Mouse (Mus musculus) forebrain, embryonic 12.5 days (tissue): Measurements from ENCODE around the gene Zdhhc6. TPM values are rescaled to one million over a fixed set of nuclear protein-coding genes. Genes with fewer than 3 reads are reported as not detected.

Experiments used
- ATAC-seq: fragments of 200-750 bp; cut with Nextera tagmentation; 2 replicates; pipeline ENCODE4 v1.8.0; 2017; ENCODE audit warnings: moderate TSS enrichment; ENCODE audit not compliant: low FRiP score
- H3K27ac ChIP-seq: fragments of 300-500 bp; sonication (generic); 2 replicates; pipeline ENCODE4 v1.5.1; 2016; ENCODE audit warnings: mild to moderate bottlenecking
- H3K27me3 ChIP-seq: fragments of 300-500 bp; sonication (generic); 2 replicates; pipeline ENCODE4 v1.6.1; 2016; ENCODE audit warnings: mild to moderate bottlenecking
- H3K36me3 ChIP-seq: fragments of 300-500 bp; sonication (generic); replicated peaks from 2 replicates; pipeline ENCODE4 v1.6.1; 2016; ENCODE audit warnings: mild to moderate bottlenecking
- H3K4me1 ChIP-seq: fragments of 300-500 bp; sonication (generic); 2 replicates; pipeline ENCODE4 v1.6.1; 2016
- H3K4me2 ChIP-seq: fragments of 300-500 bp; sonication (generic); 2 replicates; pipeline ENCODE4 v1.6.1; 2016; ENCODE audit warnings: mild to moderate bottlenecking, moderate library complexity
- H3K4me3 ChIP-seq: fragments of 300-500 bp; sonication (generic); replicated peaks from 2 replicates; pipeline ENCODE4 v1.5.1; 2016; ENCODE audit warnings: mild to moderate bottlenecking
- H3K9ac ChIP-seq: fragments of 300-500 bp; sonication (generic); 2 replicates; pipeline ENCODE4 v1.6.1; 2016; ENCODE audit warnings: mild to moderate bottlenecking
- H3K9me3 ChIP-seq: fragments of 300-500 bp; sonication (generic); 2 replicates; pipeline ENCODE4 v1.6.1; 2016
- WGBS: fragments of 180-500 bp; shearing (Covaris S2); methylation state at CpG from one replicate; pipeline ENCODE4 v1.1.7; 2016; 5-methylcytosine and 5-hydroxymethylcytosine counted together
- polyA plus RNA-seq: library from polyadenylated mRNA; unstranded; fragments of >200 nt; fragmentation: Nextera tagmentation; extraction: Ambion mirVana; gene quantifications from 2 replicates; pipeline ENCODE4 v1.2.1, GENCODE M21; 2016

Gene Zdhhc6
- polyA plus RNA-seq, 1 experiment from 2014 or later: 97.7 TPM

DNA sequence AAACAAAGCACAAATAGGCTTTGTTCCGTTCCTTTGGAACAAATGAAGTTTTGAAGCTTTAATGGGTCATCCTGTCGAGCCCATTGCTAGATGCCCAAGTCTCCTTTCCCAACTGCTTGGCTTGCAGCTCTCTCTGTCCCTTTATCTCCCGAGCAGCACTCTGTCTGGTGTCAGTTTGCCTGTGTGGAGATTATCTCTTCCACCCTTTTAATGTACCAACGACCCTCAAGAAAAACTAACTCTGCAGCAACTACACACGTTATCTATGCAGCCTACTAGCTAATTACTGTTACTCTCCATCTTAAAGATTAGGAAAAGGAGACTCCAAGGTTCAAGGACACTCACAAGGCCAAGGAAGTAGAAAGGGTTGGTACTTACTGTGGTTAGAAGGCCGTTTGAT lies 42.5 kb downstream of the Zdhhc6 start:
- Histone ChIP-seq H3K27me3 (no peaks in the 10 kb centered on the region), H3K27ac (no peak overlapping the region), H3K36me3 (no peaks in the 10 kb centered on the region), H3K9ac (no peak overlapping the region), H3K4me2 (no peak overlapping the region), H3K9me3 (no peaks in the 10 kb centered on the region), H3K4me3 (no peak overlapping the region), H3K4me1 (peaks cover 4% of the 10 kb centered on the region)
- no peak for ATAC-seq
- 87% methylated on average over 6 of the region's 6 CpGs for WGBS

DNA sequence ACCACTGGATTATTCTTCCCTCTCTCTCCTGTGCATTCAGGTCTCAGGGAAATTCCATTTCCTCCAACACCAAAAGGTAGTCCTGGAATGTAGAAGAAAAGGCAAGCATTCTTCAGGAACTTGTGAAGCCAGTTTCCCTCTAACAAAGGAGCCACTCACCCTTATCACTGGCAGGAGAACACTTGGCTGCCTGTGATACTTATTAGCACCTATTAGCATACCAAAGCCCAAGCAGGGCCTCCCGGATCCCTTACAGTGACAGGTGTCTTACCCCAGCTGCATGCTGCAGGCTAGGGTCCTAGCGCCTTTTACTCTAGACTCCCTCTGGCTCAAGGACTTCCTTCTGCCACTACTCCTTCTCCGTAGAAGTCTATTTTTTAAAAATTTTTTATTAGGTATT lies 44.4 kb downstream of the Zdhhc6 start:
- Histone ChIP-seq H3K9me3 (no peaks in the 10 kb centered on the region), H3K4me2 (no peak overlapping the region), H3K9ac (no peak overlapping the region), H3K27me3 (no peaks in the 10 kb centered on the region), H3K36me3 (no peaks in the 10 kb centered on the region), H3K4me3 (no peak overlapping the region), H3K27ac (no peak overlapping the region), H3K4me1 (peaks cover 4% of the 10 kb centered on the region)
- 16% methylated on average over 3 of the region's 3 CpGs for WGBS
- ATAC-seq: no peak; the same call in 1 of the 2 replicates

- H3K27ac ChIP-seq: no peak overlapping the region
- no peaks in the 10 kb centered on the region for H3K9me3 ChIP-seq
- no peak overlapping the region for H3K9ac ChIP-seq
- no peak overlapping the region for H3K4me2 ChIP-seq
- peaks cover 4% of the 10 kb centered on the region for H3K4me1 ChIP-seq
- no peaks in the 10 kb centered on the region for H3K36me3 ChIP-seq
- ATAC-seq: no peak
- WGBS: 85% methylated on average over 5 of the region's 5 CpGs
- no peaks in the 10 kb centered on the region for H3K27me3 ChIP-seq
- H3K4me3 ChIP-seq: no peak overlapping the region
Observed at GRCm38 (mm10) chr19:55269051-55269450, 46.8 kb downstream of the Zdhhc6 start.

DNA sequence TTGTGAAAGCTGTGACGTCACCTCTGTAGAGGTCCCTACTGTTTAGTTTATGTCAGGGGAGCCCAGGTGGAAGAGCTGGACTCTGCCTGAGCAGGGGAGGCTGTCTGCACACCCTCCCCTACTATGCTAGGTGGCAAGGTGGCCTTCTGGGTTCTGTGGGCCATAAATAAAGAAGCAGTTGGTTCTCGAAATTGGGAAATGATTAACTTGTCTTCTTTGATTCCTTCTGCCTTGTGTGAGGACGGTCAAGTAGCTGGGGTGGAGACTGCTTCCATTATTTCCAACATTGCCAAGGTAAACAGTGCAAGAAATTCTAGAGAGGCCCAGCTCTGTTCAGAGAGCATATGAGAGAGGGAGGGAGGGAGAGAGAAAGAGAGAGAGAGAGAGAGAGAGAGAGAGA lies 47.7 kb downstream of the Zdhhc6 start:
- WGBS: 89% methylated on average over 3 of the region's 3 CpGs
- no peak for ATAC-seq

DNA sequence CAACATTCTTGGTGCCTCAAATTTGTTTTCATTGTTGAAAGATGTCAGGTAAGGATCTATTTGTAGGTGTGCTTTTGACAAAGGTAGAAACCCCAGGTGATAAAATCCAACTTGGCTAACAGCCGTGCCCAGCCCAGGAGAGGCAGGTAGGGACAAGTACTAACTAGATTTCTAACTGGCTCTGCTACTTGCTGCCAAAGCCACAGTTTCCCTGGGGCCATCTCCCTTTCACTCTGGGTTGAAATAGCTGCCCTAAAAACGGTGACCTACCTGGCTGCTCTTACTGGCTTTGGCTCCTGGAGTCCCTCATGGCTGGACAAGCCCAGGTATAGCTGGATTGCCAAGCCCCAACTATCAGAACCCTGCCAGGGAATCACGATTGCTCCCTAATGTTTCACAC lies 49.0 kb downstream of the Zdhhc6 start:
- Histone ChIP-seq H3K4me2 (no peak overlapping the region), H3K27me3 (no peaks in the 10 kb centered on the region), H3K9me3 (no peaks in the 10 kb centered on the region), H3K36me3 (no peaks in the 10 kb centered on the region), H3K4me3 (no peak overlapping the region), H3K4me1 (peaks cover 4% of the 10 kb centered on the region), H3K27ac (no peak overlapping the region), H3K9ac (no peak overlapping the region)
- ATAC-seq: no peak
- WGBS: 88% methylated on average over 3 of the region's 3 CpGs

More for the DNA sequence above, 47.7 kb downstream of the Zdhhc6 start:
- no peak overlapping the region for H3K9ac ChIP-seq
- peaks cover 4% of the 10 kb centered on the region for H3K4me1 ChIP-seq
- no peaks in the 10 kb centered on the region for H3K9me3 ChIP-seq
- H3K36me3 ChIP-seq: no peaks in the 10 kb centered on the region
- H3K4me3 ChIP-seq: no peak overlapping the region
- no peak overlapping the region for H3K27ac ChIP-seq
- no peak overlapping the region for H3K4me2 ChIP-seq
- no peaks in the 10 kb centered on the region for H3K27me3 ChIP-seq

DNA sequence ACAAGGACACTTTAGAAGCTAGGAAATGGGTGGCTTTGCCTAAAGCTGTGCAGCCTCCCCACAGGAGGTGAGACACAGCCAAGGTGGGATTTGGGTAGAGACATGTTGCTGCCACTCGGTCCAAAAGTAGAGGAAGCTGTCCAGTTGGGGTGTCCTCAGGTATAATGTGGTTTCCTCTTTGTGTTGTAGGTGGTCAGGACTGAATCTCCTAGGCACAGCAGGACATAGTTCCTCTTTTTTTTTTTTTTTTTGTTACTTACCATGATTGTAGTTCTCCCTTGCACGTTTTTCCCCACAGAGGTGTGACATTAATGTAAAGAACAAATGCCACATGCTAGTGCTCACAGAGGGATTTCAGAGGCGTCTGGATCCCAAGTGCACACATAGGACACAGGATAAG lies 50.6 kb downstream of the Zdhhc6 start:
- WGBS: 78% methylated on average over 3 of the region's 3 CpGs
- no peak overlapping the region for H3K9ac ChIP-seq
- no peak overlapping the region for H3K27ac ChIP-seq
- no peaks in the 10 kb centered on the region for H3K4me1 ChIP-seq
- H3K27me3 ChIP-seq: no peaks in the 10 kb centered on the region
- H3K36me3 ChIP-seq: no peaks in the 10 kb centered on the region
- no peak overlapping the region for H3K4me3 ChIP-seq
- no peaks in the 10 kb centered on the region for H3K9me3 ChIP-seq
- no peak overlapping the region for H3K4me2 ChIP-seq
- ATAC-seq: no peak

GRCm38 (mm10) chr19:55260389-55261184 lies 55.2 kb downstream of the Zdhhc6 start:
- Histone ChIP-seq H3K27me3 (no peaks in the 10 kb centered on the region), H3K9ac (no peak overlapping the region), H3K9me3 (no peaks in the 10 kb centered on the region), H3K4me1 (no peaks in the 10 kb centered on the region), H3K27ac (no peak overlapping the region), H3K4me3 (no peak overlapping the region), H3K36me3 (no peaks in the 10 kb centered on the region), H3K4me2 (no peak overlapping the region)
- 80% methylated on average over 12 of the region's 12 CpGs for WGBS
- no peak for ATAC-seq

DNA sequence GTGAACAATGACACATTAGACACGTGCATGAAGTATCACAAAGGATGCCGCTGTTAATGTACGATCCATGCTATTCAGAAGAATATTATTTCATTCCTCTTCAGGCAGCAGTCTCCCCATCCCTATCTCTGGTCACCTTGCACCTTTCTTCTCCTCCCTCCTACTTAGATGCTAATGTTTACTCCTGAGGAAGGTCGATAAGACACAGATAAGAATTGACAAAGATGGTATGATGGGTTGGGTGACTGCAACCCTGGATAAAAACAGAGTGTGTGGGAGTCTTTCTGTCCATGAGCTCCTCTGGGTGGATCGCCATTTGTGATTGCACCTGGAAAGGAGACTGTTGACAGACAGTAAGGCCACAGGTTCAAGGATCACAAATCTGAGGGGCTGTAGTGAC lies 57.3 kb downstream of the Zdhhc6 start:
- Histone ChIP-seq H3K27me3 (no peaks in the 10 kb centered on the region), H3K9ac (no peak overlapping the region), H3K27ac (no peak overlapping the region), H3K36me3 (no peaks in the 10 kb centered on the region), H3K9me3 (no peaks in the 10 kb centered on the region), H3K4me3 (no peak overlapping the region), H3K4me1 (peaks cover 12% of the 10 kb centered on the region), H3K4me2 (no peak overlapping the region)
- WGBS: 92% methylated on average over 5 of the region's 5 CpGs
- no peak for ATAC-seq

DNA sequence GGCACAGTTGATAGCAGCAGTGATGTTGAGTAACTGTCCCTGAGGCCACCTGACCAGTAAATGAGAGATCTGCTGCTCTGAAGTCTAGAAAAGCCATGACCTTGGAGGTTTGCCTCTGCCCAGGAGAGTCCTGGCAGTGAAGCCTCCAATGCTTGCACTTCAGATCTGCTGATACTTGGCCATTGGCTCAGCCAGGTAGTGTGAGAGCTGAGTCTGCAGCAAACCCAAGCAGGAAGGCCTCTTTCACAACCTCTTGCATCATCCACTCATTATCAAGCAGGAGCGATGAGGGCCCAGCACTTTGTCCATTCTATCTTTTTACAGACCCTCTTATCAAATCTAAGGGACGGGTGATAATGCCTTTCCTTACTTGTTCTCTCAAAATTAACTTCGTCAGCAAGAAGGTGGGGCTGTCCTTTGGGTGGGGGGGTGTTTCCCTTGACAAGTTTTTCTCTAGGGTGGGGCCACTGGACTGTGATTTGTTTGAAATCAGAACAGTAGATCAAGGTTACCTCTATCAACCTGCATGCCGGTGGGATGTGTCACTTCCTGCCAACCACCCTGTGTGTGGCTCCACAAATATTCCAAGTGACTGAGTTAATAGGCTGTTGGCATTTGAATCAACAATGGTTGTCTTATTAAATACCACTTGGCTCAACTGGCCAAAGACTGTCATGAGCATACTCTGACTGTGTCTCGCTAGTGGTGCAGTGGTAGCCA lies 58.0 kb downstream of the Zdhhc6 start:
- H3K36me3 ChIP-seq: no peaks in the 10 kb centered on the region
- H3K4me1 ChIP-seq: peaks cover 19% of the 10 kb centered on the region
- no peak for ATAC-seq
- H3K27ac ChIP-seq: no peak overlapping the region
- 93% methylated on average over 5 of the region's 5 CpGs for WGBS
- H3K4me2 ChIP-seq: no peak overlapping the region
- no peaks in the 10 kb centered on the region for H3K9me3 ChIP-seq
- no peaks in the 10 kb centered on the region for H3K27me3 ChIP-seq
- H3K4me3 ChIP-seq: no peak overlapping the region
- no peak overlapping the region for H3K9ac ChIP-seq

DNA sequence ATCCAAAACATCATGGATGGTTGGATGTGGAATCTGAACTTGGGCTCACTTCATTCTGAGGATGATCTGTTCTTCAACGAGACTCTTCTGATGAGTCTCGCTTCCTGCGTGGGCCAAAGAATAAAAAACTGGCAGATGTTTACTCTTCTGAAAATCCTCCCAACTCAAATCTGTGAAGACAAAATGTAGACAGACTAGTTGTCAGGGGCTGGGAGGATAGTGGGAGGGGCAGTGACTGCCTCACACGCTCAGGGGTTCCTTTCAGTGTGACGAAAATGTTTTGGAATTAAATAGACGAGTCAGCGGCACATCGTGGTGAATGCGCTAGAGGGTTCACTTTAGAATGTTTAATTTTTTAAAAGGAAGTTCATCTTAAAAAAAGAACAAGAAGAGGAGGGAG lies 59.7 kb downstream of the Zdhhc6 start:
- no peak overlapping the region for H3K27ac ChIP-seq
- no peaks in the 10 kb centered on the region for H3K36me3 ChIP-seq
- 0 out of 2 replicates have a peak, but pooled peaks cover 3% of the 10 kb centered on the region for H3K27me3 ChIP-seq
- no peaks in the 10 kb centered on the region for H3K9me3 ChIP-seq
- no peak for ATAC-seq
- 80% methylated on average over 9 of the region's 9 CpGs for WGBS
- no peak overlapping the region for H3K9ac ChIP-seq
- peaks cover 19% of the 10 kb centered on the region for H3K4me1 ChIP-seq
- H3K4me3 ChIP-seq: no peak overlapping the region
- H3K4me2 ChIP-seq: no peak overlapping the region

GRCm38 (mm10) chr19:55254513-55255016 lies 61.3 kb downstream of the Zdhhc6 start:
- Histone ChIP-seq H3K27me3 (0 out of 2 replicates have a peak, but pooled peaks cover 3% of the 10 kb centered on the region), H3K4me1 (peaks cover 19% of the 10 kb centered on the region), H3K9me3 (no peaks in the 10 kb centered on the region), H3K4me3 (peak overlapping the region; percentile 48), H3K9ac (peak overlapping the region; percentile 62), H3K4me2 (peak overlapping the region; percentile 89), H3K36me3 (no peaks in the 10 kb centered on the region), H3K27ac (no peak overlapping the region; the same call in 1 of the 2 replicates)
- peak; percentile 50 for ATAC-seq
- WGBS: 3% methylated on average over 5 of the region's 5 CpGs

- 2% methylated on average over 32 of the region's 32 CpGs for WGBS
- ATAC-seq: peak; percentile 62
- peak overlapping the region; percentile 46; the same call in 1 of the 2 replicates for H3K27ac ChIP-seq
Observed at GRCm38 (mm10) chr19:55253570-55254441, 62.0 kb downstream of the Zdhhc6 start.

More at GRCm38 (mm10) chr19:55253570-55254441, 62.0 kb downstream of the Zdhhc6 start:
- Histone ChIP-seq H3K36me3 (no peaks in the 10 kb centered on the region), H3K4me3 (peak overlapping the region; percentile 48), H3K4me1 (peaks cover 19% of the 10 kb centered on the region), H3K4me2 (peak overlapping the region; percentile 89), H3K9me3 (no peaks in the 10 kb centered on the region), H3K27me3 (0 out of 2 replicates have a peak, but pooled peaks cover 3% of the 10 kb centered on the region), H3K9ac (peak overlapping the region; percentile 62)
